Mouse (Mus musculus): Measurements from ENCODE around the gene Efna2.

GRCm38 (mm10) chr10:80147146-80147718 lies 32.0 kb upstream of the Efna2 start:
- no peak for TF ChIP-seq CTCF (IDR thresholded peaks at IDR 0.05; ENCODE audit: low read depth)
- no peak for TF ChIP-seq EP300 (optimal IDR thresholded peaks at IDR 0.05)

All from stomach, postnatal 0 days (tissue).